Mouse (Mus musculus): ENCODE data around the gene Idh3a.

DNA sequence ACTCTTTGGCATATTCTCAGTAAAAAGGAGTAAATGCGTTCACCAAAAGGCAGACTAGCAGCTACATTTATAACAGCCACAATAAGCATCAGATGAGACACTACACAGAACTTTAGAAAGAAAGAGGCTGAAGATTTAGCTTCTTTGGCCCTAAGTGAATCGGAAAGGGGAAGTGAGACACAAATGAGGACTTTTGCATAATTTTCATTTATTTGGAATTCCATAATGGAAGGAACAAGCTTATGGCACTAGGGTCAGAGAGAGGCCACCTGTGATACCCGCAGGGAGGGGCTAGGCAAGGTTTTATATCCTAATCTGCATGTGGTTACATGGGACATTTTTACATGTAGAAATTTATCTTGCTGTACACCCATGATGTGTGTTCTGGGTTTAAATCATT is 48.7 kb upstream of the Idh3a start:
- TF ChIP-seq CTCF (IDR thresholded peaks at IDR 0.05; ENCODE audit: low read depth, low read length): no peak
- no peak for TF ChIP-seq POLR2AphosphoS5 (IDR thresholded peaks at IDR 0.05; ENCODE audit: insufficient replicate concordance, low read depth, low read length)
- TF ChIP-seq GATA1 (IDR thresholded peaks at IDR 0.05; ENCODE audit: borderline replicate concordance, low read length): no peak
- TF ChIP-seq GATA2 (IDR thresholded peaks at IDR 0.05; ENCODE audit: borderline replicate concordance, low read depth, low read length): no peak
